Mouse (Mus musculus): Measurements from ENCODE around the gene Gigyf1.

The Gigyf1 gene

GRCm38 (mm10) chr5:137518436-137518835 is at the start of gene Gigyf1:
Gene Gigyf1 (plus strand): TSS chr5:137518548.
- DNase-seq (ENCODE audit: low read depth), result no peak

GRCm38 (mm10) chr5:137472252-137472904 is 46.0 kb upstream of the Gigyf1 start:
- DNase-seq (ENCODE audit: low read depth), result no peak

GRCm38 (mm10) chr5:137474351-137474750 is 44.0 kb upstream of the Gigyf1 start:
- DNase-seq (ENCODE audit: low read depth), result no peak

GRCm38 (mm10) chr5:137476964-137477363 is 41.4 kb upstream of the Gigyf1 start, which contains the start of gene Zan:
Gene Zan (minus strand): TSS chr5:137477064.
- DNase-seq (ENCODE audit: low read depth), result no peak

- DNase-seq (ENCODE audit: low read depth), result peak; percentile 53
Measured at GRCm38 (mm10) chr5:137481138-137481537, 37.2 kb upstream of the Gigyf1 start.

GRCm38 (mm10) chr5:137481897-137482296 is 36.5 kb upstream of the Gigyf1 start:
- DNase-seq (ENCODE audit: low read depth), result no peak

GRCm38 (mm10) chr5:137485071-137485850 is 33.1 kb upstream of the Gigyf1 start:
- DNase-seq (ENCODE audit: low read depth), result no peak

GRCm38 (mm10) chr5:137485851-137486155 is 32.5 kb upstream of the Gigyf1 start:
- DNase-seq (ENCODE audit: low read depth), result no peak

- peak; percentile 25 for DNase-seq (ENCODE audit: low read depth)
Measured at GRCm38 (mm10) chr5:137487616-137488015, 30.7 kb upstream of the Gigyf1 start.

GRCm38 (mm10) chr5:137491559-137491958 is 26.8 kb upstream of the Gigyf1 start:
- no peak for DNase-seq (ENCODE audit: low read depth)

GRCm38 (mm10) chr5:137493831-137494230 is 24.5 kb upstream of the Gigyf1 start:
- DNase-seq (ENCODE audit: low read depth), result no peak

GRCm38 (mm10) chr5:137500186-137500585 is 18.2 kb upstream of the Gigyf1 start:
- no peak for DNase-seq (ENCODE audit: low read depth)

GRCm38 (mm10) chr5:137501709-137502666 is 16.4 kb upstream of the Gigyf1 start, which contains the start of gene Pop7:
Gene Pop7 (minus strand): TSS chr5:137502518.
- peak; percentile 100 for DNase-seq (ENCODE audit: low read depth)

GRCm38 (mm10) chr5:137502667-137503110 is 15.7 kb upstream of the Gigyf1 start:
- peak; percentile 70 for DNase-seq (ENCODE audit: low read depth)

- no peak for DNase-seq (ENCODE audit: low read depth)
Measured at GRCm38 (mm10) chr5:137504041-137504440, 14.3 kb upstream of the Gigyf1 start.

- DNase-seq (ENCODE audit: low read depth), result no peak
Measured at GRCm38 (mm10) chr5:137510014-137510501, 8.3 kb upstream of the Gigyf1 start.

- no peak for DNase-seq (ENCODE audit: low read depth)
Measured at GRCm38 (mm10) chr5:137510573-137511390, 7.6 kb upstream of the Gigyf1 start.

GRCm38 (mm10) chr5:137511706-137512105 is 6.6 kb upstream of the Gigyf1 start:
- DNase-seq (ENCODE audit: low read depth), result no peak

GRCm38 (mm10) chr5:137512847-137513794 is 5.2 kb upstream of the Gigyf1 start:
- no peak for DNase-seq (ENCODE audit: low read depth)
